Mouse (Mus musculus): ENCODE data around the gene 1110008P14Rik.

The 1110008P14Rik gene

DNA sequence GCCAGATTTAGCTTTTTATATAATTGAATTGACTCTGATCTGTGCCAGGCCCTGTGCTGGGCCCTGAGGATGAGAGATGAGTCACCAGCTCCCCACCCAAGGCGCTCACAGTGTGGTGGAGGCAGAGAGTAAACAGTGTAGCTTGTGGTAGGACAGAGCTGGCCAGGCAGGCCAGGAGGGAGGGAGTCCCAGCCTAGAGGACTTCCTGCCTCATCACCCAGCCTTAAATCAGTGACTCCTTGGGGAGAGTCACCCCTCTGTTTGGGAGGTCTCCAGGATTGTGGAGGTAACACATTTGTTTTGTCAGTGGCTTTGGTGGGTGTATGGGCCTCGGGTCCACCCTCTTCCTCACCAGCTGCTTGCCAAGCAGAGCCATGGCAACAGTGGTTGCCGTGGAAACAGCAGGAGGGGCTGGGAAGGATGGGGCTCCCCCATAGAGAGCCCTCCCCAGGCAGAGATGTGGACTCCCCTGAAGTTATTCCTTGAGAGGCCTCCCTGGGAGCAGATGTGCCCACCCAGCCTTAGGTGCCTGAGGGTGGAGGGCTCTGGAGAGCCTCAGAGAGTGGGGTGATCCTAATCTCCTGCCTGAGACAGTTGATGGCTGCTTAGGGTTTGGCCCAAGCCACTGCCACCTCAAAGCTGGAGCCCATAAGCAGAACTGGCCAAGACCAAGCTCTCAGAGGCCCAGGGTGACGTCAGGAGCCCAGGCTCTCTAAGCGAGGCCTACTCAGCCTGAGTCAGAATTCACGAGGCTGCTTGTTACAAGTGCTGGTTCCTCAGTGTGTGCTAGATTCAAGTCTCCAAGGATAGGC is 39.0 kb downstream of the 1110008P14Rik start:
- no peak for DNase-seq (ENCODE audit: low read depth, low spot score)

DNA sequence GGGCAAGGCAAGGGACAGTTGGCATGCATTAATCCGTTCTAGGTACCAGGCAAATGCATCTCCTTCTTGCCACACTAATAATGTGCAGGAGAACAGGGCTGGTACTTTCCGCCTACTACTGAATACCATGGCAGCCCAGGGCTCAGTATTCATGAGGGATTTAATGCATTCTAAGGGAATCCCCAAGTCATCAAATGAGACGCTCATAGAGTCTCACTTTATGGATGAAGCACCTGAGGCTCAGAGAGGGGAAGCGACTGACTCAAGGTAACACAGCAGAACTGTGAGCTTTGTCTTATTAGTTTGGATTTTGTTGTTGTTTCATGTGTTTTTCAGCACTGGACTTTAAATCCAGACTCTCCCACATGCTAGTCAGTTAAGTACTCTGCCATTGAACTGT is 39.7 kb downstream of the 1110008P14Rik start:
- DNase-seq (ENCODE audit: low read depth, low spot score), result no peak

DNA sequence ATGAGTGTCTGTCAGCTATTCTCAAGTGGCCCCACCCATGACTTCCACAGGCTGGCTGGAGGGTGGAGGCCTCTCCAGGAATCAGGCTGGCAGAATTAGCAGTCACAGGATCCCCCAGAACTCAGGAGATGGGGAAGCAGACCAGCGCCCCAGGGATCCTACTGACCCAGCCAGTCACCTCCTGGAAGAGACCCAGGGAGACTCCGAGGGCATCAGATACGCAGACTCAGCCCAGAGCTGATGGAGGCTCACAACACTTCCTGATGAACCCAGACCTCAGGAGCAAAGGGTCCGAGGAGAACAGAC is 40.2 kb downstream of the 1110008P14Rik start:
- DNase-seq (ENCODE audit: low read depth, low spot score), result no peak

DNA sequence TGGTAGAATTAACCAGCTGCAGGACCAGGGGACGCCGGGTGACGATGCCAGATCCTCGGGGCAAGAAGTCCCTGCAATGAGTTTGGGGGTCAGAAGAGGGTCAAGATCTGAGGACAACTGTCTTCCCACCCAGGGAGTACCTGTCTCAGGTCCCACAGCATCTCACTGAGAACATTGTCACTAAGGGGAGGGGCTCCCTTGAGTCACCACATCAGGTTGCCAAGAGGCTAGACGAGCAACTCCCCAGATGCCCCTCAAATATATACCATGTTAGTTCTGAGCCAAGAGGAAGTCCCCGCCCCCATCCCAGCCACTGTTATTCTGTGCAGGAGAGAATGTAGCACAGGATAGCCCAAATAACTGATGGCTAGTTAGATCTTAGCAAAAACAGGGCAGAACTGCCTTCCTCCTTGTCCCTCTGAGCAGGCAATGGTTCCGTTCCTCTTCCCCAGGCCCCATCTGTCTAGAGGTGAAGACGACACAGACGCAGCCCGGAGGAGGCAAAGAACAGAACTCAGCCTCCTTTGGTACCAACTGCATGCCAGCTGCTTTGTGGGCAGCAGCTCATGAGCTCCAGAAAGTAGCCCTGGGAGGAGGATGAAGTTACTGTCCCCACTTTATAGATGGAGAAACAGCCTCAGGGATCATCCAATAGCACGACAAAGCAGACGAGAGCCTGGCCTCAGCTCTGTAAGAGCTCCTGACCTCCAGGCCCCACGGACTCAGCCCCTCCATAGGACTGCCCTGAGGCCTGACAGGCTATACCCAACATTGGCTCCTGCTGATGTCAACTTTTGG is 40.7 kb downstream of the 1110008P14Rik start:
- DNase-seq (ENCODE audit: low read depth, low spot score), result no peak

DNA sequence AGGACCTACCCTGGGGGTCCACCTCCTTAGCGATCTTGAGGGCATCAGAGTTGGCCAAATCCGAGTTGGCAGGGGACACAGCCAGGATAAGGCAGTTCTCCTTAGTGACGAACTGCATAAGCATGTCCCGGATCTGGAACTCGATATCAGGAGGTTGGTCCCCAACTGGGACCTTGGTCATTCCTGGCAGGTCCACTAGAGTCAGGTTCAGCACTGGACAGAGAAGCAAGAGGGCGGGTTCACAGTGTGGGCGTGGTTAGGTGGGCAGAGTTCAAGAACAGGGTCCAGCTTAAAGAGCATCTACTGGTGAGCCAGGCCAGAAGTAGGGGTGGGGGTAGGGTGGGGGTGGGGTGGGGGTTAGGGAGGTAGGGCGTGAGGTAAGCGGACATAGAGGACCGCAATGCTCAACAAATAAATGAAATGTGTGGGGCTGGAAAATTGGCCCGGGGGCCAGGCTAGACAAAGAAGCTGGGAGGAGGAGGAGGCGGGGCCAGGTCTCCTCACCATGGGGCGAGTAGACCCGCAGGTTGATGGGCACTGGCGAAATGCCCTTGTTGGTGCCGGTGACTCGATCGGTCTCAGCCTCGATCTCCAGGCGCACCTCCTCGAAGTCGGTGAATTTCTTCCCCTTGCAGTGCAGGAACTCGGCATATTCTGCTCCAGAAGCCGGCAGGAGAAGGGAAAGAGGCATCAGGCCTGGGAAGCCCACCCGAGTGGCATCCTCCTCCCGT is 41.7 kb downstream of the 1110008P14Rik start:
- no peak for DNase-seq (ENCODE audit: low read depth, low spot score)

DNA sequence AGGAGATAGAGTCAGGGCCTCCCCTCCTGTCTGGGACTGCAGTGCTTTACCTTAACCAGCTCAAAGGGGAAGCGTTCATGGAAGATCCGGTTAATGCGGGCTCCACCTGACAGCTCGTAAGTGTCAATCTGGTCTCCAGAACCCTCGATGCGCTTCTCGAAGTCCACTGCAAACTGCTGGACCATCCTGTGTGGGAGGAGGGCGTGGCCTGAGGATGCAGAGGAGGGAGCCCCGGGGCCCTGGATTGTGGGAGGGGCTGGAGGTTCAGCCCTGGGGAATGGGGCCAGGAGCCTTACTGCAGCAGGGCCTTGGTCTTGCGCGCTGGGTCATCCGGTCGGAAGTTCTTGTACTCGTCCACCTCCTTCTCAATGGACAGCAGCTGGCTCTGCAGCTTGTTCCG is 45.9 kb downstream of the 1110008P14Rik start:
- DNase-seq (ENCODE audit: low read depth, low spot score), result no peak

DNA sequence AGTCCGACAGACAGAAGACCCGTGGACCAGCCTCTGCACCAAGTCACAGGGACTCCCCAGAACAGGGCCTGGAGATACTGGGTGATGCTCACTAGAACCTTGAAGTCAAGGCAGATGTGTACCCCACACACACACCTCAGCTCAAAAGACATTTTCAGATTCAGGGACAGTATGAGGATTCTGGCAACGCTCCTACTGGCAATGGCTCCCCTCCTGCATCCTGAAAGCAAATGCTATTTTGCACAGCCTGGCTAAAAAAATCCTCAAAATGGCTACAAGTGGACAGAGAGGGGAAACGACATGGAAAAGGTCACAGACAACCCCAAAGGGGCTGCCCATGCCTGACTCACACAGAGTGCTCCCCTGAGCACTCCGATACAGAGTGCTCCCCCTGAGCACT is 49.6 kb downstream of the 1110008P14Rik start:
- DNase-seq (ENCODE audit: low read depth, low spot score), result no peak

DNA sequence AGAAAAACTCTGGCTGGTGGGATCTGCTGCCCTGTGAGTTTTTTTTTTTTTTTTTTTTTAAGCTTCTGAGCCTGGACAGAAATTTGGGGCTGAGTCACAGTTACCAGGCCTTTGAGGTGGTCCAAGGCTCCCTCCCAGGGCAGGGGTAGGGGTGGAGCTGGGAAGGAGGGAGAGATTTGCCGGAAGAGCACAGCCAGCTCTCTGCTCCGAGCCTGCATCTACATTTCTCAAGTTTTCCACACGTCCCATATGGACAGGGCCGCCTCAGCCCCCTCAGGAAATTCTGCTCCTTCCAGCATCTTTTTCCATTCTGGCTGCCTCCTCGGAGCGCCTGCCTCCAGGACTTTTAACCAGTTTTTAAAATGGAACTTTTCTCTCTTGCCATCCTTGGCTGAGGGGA is 52.2 kb downstream of the 1110008P14Rik start:
- DNase-seq (ENCODE audit: low read depth, low spot score), result no peak

DNA sequence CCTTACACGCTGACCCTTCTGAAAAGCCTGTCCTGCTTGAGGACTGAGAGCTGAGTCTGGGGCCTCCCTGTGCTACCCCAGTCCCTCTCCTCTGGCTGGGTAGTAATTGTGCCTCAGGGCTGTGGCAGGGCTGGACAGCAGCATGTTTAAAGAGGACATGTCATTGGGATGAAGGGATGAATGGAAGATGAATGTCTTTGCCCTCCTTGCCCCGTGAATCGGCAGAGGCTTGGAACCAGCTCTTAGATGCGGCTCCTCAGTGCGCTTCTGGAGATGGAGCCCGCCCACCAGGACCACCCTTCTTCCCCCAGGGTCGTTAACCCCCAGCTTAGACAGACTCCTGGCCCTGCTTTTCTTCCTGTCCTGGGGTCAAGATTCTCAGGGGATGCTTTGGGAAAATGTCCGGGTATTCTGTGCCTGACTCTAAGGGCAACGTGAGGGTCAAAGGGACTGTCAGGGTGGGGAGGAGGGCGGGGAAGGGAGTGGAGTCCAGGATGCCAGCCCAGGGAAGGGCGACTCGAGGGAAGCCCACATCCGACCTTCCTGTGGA is 52.8 kb downstream of the 1110008P14Rik start:
- no peak for DNase-seq (ENCODE audit: low read depth, low spot score)

DNA sequence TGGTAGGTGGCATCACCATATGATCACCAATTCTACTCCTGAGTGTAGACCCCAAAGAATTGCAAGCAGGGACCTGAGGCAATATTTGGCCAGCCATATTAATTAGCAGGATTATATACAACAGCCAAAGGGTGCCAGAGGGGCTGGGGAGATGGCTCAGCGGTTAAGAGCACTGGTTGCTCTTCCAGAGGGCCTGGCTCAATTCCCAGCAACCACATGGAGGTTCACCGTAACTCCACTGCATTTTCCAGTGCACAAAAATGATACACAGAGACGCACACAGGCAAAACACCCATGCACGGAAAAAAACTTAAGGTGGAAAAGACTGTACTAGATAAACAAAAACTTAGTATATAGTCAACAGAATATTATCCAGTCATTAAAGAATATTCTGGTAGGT is 54.5 kb downstream of the 1110008P14Rik start:
- no peak for DNase-seq (ENCODE audit: low read depth, low spot score)

Data from ES-CJ7 (cell line).